Mouse (Mus musculus) intestine, postnatal 0 days (tissue): ENCODE measurements around the gene Dlk2. TPM values are rescaled to one million over a fixed set of nuclear protein-coding genes. Genes with fewer than 3 reads are reported as not detected.
A peak's percentile ranks its signal among the peaks of the same experiment; 100 is the strongest.

Experiments used
- ATAC-seq: fragments of 200-750 bp; cut with Nextera tagmentation; 2 replicates; pipeline ENCODE4 v1.8.0; 2017; ENCODE audit warnings: mild to moderate bottlenecking, moderate TSS enrichment, moderate library complexity
- H3K27ac ChIP-seq: fragments of 300-500 bp; sonication (generic); 2 replicates; pipeline ENCODE4 v1.5.1; 2014; ENCODE audit warnings: mild to moderate bottlenecking, low read depth, low read length, moderate library complexity
- H3K27me3 ChIP-seq: fragments of 300-500 bp; sonication (generic); replicated peaks from 2 replicates; pipeline ENCODE4 v1.6.1; 2014; ENCODE audit warnings: low read length, mixed read lengths; ENCODE audit not compliant: control insufficient read depth, insufficient read depth
- H3K36me3 ChIP-seq: fragments of 300-500 bp; sonication (generic); 2 replicates; pipeline ENCODE4 v1.6.1; 2014; ENCODE audit warnings: mild to moderate bottlenecking, moderate library complexity; ENCODE audit not compliant: control insufficient read depth, insufficient read depth
- H3K4me1 ChIP-seq: fragments of 300-500 bp; sonication (generic); replicated peaks from 2 replicates; pipeline ENCODE4 v1.6.1; 2014; ENCODE audit warnings: antibody characterized with exemption, low read length, mixed read lengths; ENCODE audit not compliant: control insufficient read depth, insufficient read depth
- H3K4me2 ChIP-seq: fragments of 300-500 bp; sonication (generic); replicated peaks from 2 replicates; pipeline ENCODE4 v1.6.1; 2014; ENCODE audit warnings: low read depth, mild to moderate bottlenecking, moderate library complexity
- H3K4me3 ChIP-seq: fragments of 300-500 bp; sonication (generic); 2 replicates; pipeline ENCODE4 v1.5.1; 2014; ENCODE audit warnings: low read depth, low read length
- H3K9ac ChIP-seq: fragments of 300-500 bp; sonication (generic); 2 replicates; pipeline ENCODE4 v1.6.1; 2014; ENCODE audit warnings: mild to moderate bottlenecking, low read depth, low read length
- H3K9me3 ChIP-seq: fragments of 300-500 bp; sonication (generic); 2 replicates; pipeline ENCODE4 v1.6.1; 2016; ENCODE audit warnings: mixed run types; ENCODE audit not compliant: control insufficient read depth
- CTCF ChIP-seq: sonication (generic); IDR thresholded peaks from 2 replicates; pipeline ENCODE4 v1.5.1; 2016; ENCODE audit warnings: low read depth, mild to moderate bottlenecking, control low read depth, antibody characterized with exemption, moderate library complexity
- WGBS: fragments of 180-500 bp; shearing (Covaris S2); extraction: QIAGEN DNeasy Blood & Tissue Kit; methylation state at CpG from one replicate; pipeline ENCODE4 v1.1.7; 2014; 5-methylcytosine and 5-hydroxymethylcytosine counted together
- polyA plus RNA-seq: library from polyadenylated mRNA; unstranded; fragments of >200 nt; fragmentation: Nextera tagmentation; extraction: Ambion mirVana; gene quantifications from 2 replicates; pipeline ENCODE4 v1.2.1, GENCODE M21; 2015

The Dlk2 gene
- polyA plus RNA-seq, 1 experiment from 2014 or later: 0.42 TPM

DNA sequence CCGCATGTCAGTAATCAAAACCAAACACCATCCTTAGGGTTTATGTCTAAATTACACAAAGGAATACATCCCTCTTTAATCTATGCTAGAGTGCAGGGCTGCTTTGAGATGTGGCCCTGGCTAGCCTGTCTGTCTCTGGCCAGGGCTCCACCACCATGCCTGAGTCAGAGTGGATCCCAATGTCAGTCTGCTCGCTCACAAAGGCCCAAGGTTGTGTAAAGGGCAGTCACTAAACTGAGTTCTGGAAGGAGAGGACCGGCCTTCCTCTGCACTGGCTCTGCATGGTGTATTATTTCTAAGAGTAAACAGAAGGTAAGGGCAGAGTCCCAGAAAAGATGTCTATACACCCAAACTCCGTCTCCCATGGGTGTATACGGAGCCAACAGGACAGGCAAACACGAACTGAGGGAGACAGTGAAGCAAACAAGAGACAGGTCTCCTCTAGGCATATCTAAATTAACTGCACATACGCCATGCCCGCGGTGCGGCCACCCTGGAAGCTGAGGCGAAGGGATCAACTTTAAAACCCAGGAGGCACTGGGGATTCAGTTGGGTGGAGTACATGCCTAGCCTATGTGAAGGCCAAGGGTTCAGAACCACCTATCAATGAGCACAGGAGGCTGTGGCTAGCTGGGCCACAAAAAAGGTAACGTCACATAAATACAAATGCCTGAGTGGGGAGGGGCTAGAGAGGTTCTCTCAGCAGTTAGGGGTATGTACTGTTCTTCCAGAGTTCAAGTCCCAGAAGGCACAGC lies 19.0 kb upstream of the Dlk2 start:
- Histone ChIP-seq H3K36me3 (peaks cover 36% of the 10 kb centered on the region), H3K4me2 (no peak overlapping the region), H3K9me3 (no peaks in the 10 kb centered on the region), H3K9ac (no peak overlapping the region), H3K27me3 (no peaks in the 10 kb centered on the region), H3K4me1 (0 out of 2 replicates have a peak, but pooled peaks cover 2% of the 10 kb centered on the region), H3K4me3 (no peak overlapping the region), H3K27ac (no peak overlapping the region)
- ATAC-seq: no peak
- WGBS: 86% methylated on average over 12 of the region's 12 CpGs
- TF ChIP-seq CTCF: no peak

DNA sequence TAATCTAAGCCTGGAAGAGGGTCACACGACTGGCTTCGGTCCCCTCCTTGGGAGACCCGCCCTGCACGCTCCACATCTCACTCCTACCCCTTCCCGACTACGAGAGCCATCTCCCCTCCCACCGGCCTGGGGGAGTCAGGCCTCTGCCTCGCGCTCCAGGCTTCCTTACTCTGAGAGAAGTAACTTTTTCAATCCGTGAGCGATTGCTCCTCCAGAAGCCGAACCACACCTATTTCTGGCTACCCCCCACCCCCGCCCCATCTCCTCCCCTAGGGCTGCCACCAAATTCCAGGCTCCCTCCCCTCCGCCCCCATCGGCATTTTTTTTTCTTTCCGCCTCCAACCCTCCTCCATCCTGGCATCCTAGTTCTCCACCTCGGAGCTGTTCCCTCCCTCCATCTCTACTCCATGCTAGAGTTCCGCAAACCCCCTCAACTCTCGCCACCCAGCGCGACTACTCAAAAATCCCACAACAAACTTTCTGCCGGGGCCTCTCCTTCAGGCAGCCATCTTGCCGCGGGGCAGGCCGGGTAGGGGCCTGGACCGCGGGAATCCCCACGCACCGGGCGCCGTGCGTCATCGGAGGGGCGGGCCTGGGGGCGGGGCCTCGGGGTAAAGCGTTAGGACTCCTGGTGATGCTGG lies 14.6 kb upstream of the Dlk2 start, which contains the start of gene Tjap1:
Gene Tjap1 (minus strand): TSS at position 544 of the 641 bp plus-strand sequence.
- Histone ChIP-seq H3K36me3 (peaks cover 13% of the 10 kb centered on the region), H3K4me2 (peak within 1 kb of the TSS; percentile 98), H3K9ac (peak within 1 kb of the TSS; percentile 77), H3K9me3 (no peaks in the 10 kb centered on the region), H3K4me3 (peak within 1 kb of the TSS; percentile 64), H3K27me3 (no peaks in the 10 kb centered on the region), H3K4me1 (0 out of 2 replicates have a peak, but pooled peaks cover 7% of the 10 kb centered on the region), H3K27ac (peak within 1 kb of the TSS; percentile 72)
- TF ChIP-seq CTCF: no peak
- peak; percentile 98 for ATAC-seq
- WGBS: under 1% methylated on average over 37 of the region's 37 CpGs

DNA sequence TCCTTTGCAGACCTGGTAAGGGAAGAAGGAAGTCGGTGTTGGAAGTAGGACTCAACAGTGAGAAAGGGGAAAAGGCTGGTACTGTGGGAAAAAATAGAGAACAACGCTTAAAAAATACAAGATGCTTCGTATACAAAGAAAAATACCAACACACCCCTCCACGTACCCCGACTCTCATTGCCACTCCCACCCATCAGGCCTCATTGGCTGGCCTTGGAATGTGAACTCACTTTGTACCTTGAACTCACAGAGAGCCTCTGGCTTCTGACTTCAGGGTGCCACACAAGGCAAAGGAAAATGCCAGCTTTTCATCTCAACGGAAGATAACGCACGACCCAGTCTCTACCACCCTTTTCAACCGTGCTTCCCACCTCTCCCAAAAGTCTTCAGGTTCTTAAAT lies 14.1 kb upstream of the Dlk2 start:
- Histone ChIP-seq H3K27me3 (no peaks in the 10 kb centered on the region), H3K4me2 (peak overlapping the region; percentile 98), H3K4me3 (peak overlapping the region; percentile 64), H3K4me1 (0 out of 2 replicates have a peak, but pooled peaks cover 7% of the 10 kb centered on the region), H3K9me3 (no peaks in the 10 kb centered on the region), H3K36me3 (peaks cover 13% of the 10 kb centered on the region), H3K27ac (peak overlapping the region; percentile 72), H3K9ac (no peak overlapping the region; the same call in 1 of the 2 replicates)
- WGBS: 13% methylated on average over 9 of the region's 9 CpGs
- ATAC-seq: peak; percentile 78
- TF ChIP-seq CTCF: no peak

DNA sequence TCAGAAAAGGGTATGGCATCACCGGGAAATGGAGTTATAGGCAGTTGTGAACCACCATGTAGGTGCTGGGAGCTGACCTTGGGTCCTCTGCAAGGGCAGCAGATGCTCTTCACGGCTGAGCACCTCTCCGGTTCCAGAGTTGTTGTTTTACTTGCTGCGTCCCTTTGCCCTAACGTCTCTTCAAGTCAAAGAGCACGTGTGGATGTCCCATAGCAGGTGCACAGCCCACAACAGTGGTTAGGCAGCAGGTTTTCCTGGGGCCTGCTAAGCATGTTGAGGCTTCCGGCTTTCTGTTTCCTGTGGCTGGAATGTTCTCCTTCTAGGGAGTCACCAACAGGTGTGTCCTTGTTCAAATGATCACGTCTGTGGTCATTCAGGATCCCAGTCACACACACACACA lies 13.3 kb upstream of the Dlk2 start:
- WGBS: 85% methylated on average over 8 of the region's 8 CpGs
- Histone ChIP-seq H3K27me3 (no peaks in the 10 kb centered on the region), H3K4me2 (peak overlapping the region; percentile 98; the same call in 1 of the 2 replicates), H3K4me3 (no peak overlapping the region), H3K27ac (no peak overlapping the region), H3K36me3 (peaks cover 13% of the 10 kb centered on the region), H3K9ac (no peak overlapping the region), H3K9me3 (no peaks in the 10 kb centered on the region), H3K4me1 (0 out of 2 replicates have a peak, but pooled peaks cover 7% of the 10 kb centered on the region)
- no peak for ATAC-seq
- TF ChIP-seq CTCF: no peak

DNA sequence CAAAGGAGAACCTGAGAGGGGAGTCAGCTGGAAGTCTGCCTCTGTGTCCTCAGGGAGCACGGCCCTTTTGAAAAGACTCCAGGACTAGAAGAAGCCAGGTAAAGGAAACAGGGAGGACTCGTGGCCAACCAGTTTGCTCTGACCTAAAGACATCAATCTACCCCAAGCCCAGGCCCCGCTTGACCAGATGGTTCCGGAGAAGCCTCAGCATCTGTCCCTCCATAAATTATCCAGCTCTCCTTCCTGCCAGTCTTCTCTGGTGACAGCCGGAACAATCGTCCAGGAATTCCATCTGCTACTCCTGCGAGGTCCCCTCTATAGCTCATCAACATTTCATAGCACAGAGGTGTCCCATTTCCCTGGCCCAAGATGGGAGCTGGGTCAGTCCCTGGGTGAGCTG lies 12.6 kb upstream of the Dlk2 start:
- 55% methylated on average over 7 of the region's 7 CpGs for WGBS
- ATAC-seq: no peak
- TF ChIP-seq CTCF: no peak

DNA sequence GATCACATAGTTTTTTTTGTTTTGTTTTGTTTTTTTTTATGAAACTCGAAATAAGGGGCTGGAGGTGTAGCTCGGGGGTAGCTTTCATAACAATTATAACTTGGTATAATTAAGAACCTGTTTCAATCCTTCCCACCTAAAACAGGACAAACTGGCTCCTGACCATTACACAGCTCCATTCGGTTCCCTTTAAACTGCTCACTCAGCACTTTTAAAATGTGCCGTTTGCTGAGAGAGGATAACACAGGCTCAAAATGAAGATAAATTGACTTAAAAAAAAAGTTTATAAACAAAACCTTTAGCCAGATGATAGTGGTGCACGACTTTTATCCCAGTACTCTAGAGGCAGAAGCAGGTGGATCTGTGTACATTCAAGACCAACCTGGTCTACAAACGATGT lies 11.8 kb upstream of the Dlk2 start:
- 43% methylated on average over 6 of the region's 6 CpGs for WGBS
- no peaks in the 10 kb centered on the region for H3K36me3 ChIP-seq
- no peak overlapping the region for H3K9ac ChIP-seq
- 0 out of 2 replicates have a peak, but pooled peaks cover 7% of the 10 kb centered on the region for H3K4me1 ChIP-seq
- no peak for ATAC-seq
- no peak overlapping the region for H3K4me2 ChIP-seq
- no peaks in the 10 kb centered on the region for H3K27me3 ChIP-seq
- H3K4me3 ChIP-seq: no peak overlapping the region
- H3K9me3 ChIP-seq: no peaks in the 10 kb centered on the region
- no peak overlapping the region for H3K27ac ChIP-seq
- TF ChIP-seq CTCF: no peak

More for the DNA sequence above, 12.6 kb upstream of the Dlk2 start:
- H3K9me3 ChIP-seq: no peaks in the 10 kb centered on the region
- H3K4me2 ChIP-seq: no peak overlapping the region
- H3K36me3 ChIP-seq: peaks cover 5% of the 10 kb centered on the region
- H3K4me3 ChIP-seq: no peak overlapping the region
- no peak overlapping the region for H3K27ac ChIP-seq
- H3K27me3 ChIP-seq: no peaks in the 10 kb centered on the region
- 0 out of 2 replicates have a peak, but pooled peaks cover 7% of the 10 kb centered on the region for H3K4me1 ChIP-seq
- no peak overlapping the region for H3K9ac ChIP-seq
